In genomic region chr12:27866421-27866820, GRCm38 (mm10) we compare ENCODE assay signal across 18 mouse cellular contexts.
"Had no signal": no experiment of that assay in that cellular context is flagged by ENCODE, and none has a peak within 500 bp of the region (broad histone marks: within the 10 kb centered on the region; RNA-seq: fewer than 3 reads in every experiment).

No protein-coding gene starts in this region.

- H3K27me3 ChIP-seq: liver, embryonic 12.5 days; lung, embryonic 15.5 days; midbrain, embryonic 12.5 days; neural tube, embryonic 13.5 days; neural tube, embryonic 15.5 days had no signal

- H3K4me1 ChIP-seq: liver, embryonic 12.5 days; lung, embryonic 15.5 days; midbrain, embryonic 10.5 days; neural tube, embryonic 13.5 days; neural tube, embryonic 15.5 days had no signal

- H3K9me3 ChIP-seq: liver, embryonic 12.5 days; lung, embryonic 15.5 days; midbrain, embryonic 10.5 days; midbrain, embryonic 12.5 days; neural tube, embryonic 13.5 days; neural tube, embryonic 15.5 days had no signal

- H3K36me3 ChIP-seq: liver, embryonic 12.5 days; lung, embryonic 15.5 days; midbrain, embryonic 10.5 days; midbrain, embryonic 12.5 days; neural tube, embryonic 13.5 days; neural tube, embryonic 15.5 days had no signal

- H3K27ac ChIP-seq: liver, embryonic 12.5 days; liver, embryonic 14.5 days; lung, embryonic 15.5 days; midbrain, embryonic 10.5 days; midbrain, embryonic 12.5 days; neural tube, embryonic 13.5 days; neural tube, embryonic 15.5 days had no signal

- ATAC-seq: liver, embryonic 12.5 days; midbrain, embryonic 16.5 days had no signal

- H3K4me2 ChIP-seq: liver, embryonic 12.5 days; lung, embryonic 15.5 days; midbrain, embryonic 12.5 days; neural tube, embryonic 13.5 days; neural tube, embryonic 15.5 days had no signal

- H3K9ac ChIP-seq: liver, embryonic 12.5 days; liver, embryonic 14.5 days; lung, embryonic 15.5 days; midbrain, embryonic 12.5 days; neural tube, embryonic 13.5 days; neural tube, embryonic 15.5 days had no signal

- DNase-seq: midbrain, embryonic 14.5 days; retina, postnatal 1 day; right cerebral cortex, adult 18-20 months; right cerebral cortex, postnatal 25 days; right cerebral cortex, postnatal 4 days; spleen, adult 18-20 months; thymus, adult 18-20 months; thymus, postnatal 14 days; thymus, postnatal 36 days had no signal

- H3K4me3 ChIP-seq: liver, embryonic 12.5 days; lung, embryonic 15.5 days; midbrain, embryonic 10.5 days; midbrain, embryonic 12.5 days; myocyte; neural tube, embryonic 13.5 days; neural tube, embryonic 15.5 days had no signal
